Mouse (Mus musculus) left cerebral cortex, postnatal 10 days (tissue): ENCODE results near the gene Kcnj5. TPM values are rescaled to one million over a fixed set of nuclear protein-coding genes. Genes with fewer than 3 reads are reported as not detected.

Experiments used
- DNase-seq, 2 experiments: peaks; one replicate each; pipeline ENCODE4 v3.0.0; 2021 to 2022; ENCODE audit warnings: low spot score in 2 of 2, mixed read lengths in 1 of 2; ENCODE audit errors: extremely low spot score in 1 of 2
- intact Hi-C: fragments of 180-260 bp; cut with DNase I; formaldehyde crosslinking; loops from one replicate; pipeline ENCODE4 v1.15.1; 2025
- total RNA-seq, 2 experiments: library from RNA; stranded (reverse); gene quantifications; 2 replicates each; pipeline ENCODE4 v1.2.3; 2021

The Kcnj5 gene
- total RNA-seq: 1 to 10 TPM; 1.6 to 1.7 TPM

DNA sequence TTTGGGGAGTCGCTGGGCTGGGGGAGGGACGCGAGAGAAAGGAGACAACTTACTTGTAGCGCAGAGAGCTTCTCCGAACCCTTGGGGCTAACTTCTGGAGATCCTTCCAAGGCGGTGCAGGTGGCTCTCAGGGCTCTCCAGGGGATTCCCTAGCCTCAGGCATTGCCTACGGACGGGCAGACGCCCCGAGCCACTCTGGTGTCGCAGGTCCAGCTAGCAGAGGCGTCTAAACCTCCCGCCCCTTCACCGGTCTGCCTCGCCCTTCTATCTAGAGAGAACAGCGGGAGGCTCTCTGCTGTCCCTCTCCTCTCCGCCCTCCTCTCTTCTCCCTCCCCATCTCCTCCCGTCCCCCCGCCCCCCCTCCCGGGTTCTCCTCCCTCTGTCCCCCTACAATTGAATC lies at the start of gene Kcnj5:
Gene Kcnj5, minus strand, starts transcription at position 300 of the 400 bp plus-strand sequence.
- intact Hi-C loops: loop anchor here (10.0 kb wide), 1 partner anchor 399 kb away; no protein-coding TSS in a partner anchor

DNA sequence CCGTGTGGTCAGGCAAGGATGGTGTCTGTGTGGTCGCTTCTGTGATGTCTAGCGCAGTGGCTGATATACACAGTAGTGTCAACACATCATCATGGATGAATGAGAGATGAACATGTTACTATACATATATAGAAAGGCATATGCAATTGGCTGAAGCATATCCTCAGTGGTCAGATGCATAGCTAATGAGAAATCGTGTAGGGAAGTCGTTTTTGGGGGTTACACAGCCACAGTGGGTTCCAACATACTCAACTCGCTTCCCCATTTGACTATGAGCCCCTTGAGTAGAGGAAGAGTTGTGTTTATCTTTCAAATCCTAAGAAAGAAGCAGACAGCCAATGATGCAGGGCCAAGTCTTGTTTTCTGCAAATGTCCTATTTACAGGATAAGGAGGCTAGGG lies 48.6 kb upstream of the Kcnj5 start:
- intact Hi-C loops: no loop called here
- no peak for DNase-seq

More for the DNA sequence above, at the start of gene Kcnj5:
- no peak for DNase-seq

DNA sequence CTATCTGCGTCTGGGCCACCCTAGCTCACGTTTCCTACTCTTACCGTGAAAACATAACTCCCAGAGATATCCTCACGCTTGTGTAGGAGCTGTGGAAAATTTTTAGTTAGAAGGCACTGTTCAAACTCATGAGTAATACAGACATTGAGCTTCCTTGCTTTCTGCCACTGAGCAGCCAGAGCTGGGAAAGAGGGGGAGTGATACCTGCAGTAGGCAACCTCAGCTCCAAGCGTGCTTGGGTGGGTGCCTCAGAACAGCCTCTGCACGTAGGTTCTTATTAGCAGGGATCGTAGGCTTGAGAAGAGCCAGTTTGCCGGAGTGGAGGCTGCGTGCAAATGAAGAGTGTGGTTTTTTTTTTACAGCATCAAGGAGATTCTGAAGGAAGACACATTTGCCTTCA lies 47.6 kb upstream of the Kcnj5 start:
- intact Hi-C loops: no loop called here
- DNase-seq: no peak

DNA sequence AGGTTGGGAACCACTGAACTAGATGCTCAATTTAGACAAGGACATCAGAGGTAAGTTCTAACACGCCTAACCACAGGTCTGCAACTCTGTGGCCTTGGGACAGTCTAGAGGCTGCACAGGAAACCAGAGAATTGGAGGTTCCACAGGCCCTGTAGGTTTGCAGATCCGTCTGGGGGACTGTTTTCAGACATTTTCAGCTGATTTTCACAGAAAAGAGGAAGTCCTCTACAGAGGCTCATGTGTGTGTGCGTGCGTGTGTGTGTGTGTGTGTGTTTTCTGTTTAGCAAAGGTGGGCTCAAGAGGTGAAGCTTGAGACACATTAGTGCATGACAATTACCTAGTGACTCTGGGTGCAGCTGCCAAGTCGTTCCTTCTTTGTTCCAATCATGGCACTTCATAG lies 46.9 kb upstream of the Kcnj5 start:
- intact Hi-C loops: no loop called here
- no peak for DNase-seq

DNA sequence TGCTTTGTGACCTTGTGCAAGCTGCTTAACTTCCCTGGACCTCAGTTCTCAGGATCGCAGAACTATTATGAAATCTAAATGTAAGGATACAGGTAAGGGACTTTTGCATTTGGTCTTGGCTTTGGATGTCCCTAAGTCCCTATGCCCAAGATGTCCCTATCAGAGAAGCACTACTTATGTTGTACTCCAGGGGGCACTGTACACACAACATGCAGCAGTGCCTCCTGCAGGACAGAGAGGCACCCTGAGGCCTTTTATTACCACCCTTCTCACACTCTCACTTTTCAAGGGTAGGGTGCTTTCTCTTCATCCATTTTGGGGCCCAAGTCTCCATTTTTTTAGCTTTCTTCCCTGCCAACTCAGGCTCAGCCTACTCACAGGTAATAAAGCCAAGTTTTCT lies 44.0 kb upstream of the Kcnj5 start:
- no peak for DNase-seq
- intact Hi-C loops: no loop called here

DNA sequence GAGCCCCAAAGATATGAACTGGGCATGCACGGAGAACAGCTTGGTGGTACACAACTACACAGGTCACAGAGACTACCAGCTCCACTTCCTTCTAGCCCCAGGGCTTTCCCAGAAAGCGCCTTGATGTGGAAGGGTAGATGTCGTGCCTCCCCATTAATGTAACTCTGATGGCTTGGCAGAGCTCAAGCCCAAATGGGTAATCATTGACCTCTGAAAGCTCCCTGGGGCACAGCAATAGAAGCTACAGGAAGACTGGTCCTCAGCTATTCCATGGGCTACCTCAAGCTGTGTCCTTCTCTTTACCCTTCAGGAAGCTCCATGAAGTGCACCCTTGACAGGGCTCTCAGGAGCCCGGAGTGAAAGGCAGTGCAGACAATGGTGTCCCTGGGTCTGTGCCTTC lies 40.8 kb upstream of the Kcnj5 start:
- intact Hi-C loops: no loop called here
- DNase-seq: no peak

DNA sequence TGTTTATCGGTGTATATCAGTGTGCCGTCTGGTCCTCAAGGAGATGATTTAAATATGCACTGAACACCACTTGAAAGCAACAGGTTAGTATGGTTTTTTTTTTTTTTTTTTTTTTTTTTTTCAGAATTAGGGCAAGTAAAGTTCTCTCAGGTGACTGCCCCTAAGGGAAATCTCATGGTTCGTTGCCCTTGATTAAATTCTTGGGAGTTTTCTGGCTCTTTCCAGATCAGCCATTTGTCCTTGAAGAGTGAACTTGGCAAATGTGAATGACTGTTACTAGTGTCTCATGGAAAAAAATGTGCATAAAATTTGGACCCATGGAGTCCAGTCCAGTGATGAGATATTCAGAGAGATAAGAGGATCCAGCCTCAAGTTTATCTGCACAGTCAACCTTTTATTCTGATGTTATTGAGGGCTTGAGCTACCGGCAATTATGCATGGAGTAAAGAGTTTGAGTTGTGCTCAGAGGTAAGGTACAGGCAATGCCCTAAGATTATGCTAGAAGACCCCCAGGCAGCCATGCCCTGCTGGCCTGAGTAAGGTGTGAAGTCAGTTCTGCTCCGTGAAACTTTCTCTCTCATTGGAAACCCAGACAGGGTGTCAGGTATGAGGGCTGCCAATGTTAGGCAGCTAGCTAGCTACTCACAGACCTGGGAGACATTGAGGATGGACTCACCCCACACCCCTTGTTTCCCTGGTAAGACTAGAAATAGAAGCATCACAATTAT lies 32.9 kb upstream of the Kcnj5 start:
- DNase-seq: no peak

DNA sequence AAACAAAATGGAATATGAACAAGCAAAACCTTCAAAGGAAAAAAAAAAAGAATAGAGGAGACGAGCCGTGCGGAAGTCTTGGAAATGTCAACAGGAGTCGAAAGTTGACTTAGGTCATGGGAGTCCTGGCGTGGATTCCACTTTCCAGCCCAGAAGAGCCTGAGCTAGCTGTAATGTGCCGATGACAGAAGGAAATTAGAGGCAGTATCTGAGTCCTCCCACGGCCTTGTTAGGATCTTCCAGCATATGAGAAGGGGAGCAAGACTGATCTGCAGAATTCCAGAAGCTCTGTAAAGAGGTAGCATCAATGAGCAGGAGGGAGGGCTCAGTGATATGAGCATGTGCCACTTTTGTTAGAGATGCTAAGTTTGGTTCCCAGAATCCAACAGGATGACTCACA lies 31.9 kb upstream of the Kcnj5 start:
- intact Hi-C loops: no loop called here
- no peak for DNase-seq

More for the DNA sequence above, 32.9 kb upstream of the Kcnj5 start:
- intact Hi-C loops: no loop called here

DNA sequence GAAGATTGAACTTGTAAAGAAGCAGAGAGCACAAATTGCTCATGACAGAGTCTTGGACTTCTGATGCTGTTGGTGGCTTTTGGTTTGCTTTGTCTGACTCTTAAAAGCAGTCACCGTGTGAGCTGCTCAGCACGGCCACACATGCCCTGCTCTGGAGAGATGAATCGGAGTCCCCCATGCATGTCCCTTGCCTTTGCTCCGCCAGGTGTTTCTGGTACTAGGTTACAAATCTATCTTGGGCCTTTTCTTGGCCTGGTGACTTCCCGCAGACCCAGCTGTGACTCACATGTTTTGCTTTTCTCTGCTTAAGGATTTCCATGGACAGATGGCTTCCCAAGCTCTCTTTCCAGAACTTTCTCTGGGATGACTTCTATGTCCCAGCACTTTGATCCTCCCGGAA lies 29.5 kb upstream of the Kcnj5 start:
- intact Hi-C loops: no loop called here
- no peak for DNase-seq

DNA sequence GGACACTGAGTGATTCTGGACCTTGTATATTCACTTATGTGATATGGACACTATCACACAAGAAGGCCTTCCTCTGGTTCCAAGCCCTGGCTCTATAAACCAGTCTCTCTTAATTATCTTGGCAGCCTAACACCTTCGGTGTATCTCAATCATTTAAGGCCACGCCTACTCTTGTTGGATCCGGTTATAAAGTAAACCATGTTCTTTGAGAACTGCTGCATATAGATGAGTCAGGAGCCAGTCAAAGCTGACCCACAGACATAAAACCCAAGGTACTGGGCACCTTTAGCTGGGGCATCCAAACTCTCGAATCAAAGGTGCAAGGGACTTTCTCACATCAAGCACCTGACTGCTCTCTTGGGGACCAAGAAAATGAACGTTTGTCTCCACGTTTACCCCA lies 28.1 kb upstream of the Kcnj5 start, which contains the start of gene Kcnj1:
Gene Kcnj1, plus strand, starts transcription at position 292 of the 400 bp plus-strand sequence.
- intact Hi-C loops: no loop called here
- no peak for DNase-seq

DNA sequence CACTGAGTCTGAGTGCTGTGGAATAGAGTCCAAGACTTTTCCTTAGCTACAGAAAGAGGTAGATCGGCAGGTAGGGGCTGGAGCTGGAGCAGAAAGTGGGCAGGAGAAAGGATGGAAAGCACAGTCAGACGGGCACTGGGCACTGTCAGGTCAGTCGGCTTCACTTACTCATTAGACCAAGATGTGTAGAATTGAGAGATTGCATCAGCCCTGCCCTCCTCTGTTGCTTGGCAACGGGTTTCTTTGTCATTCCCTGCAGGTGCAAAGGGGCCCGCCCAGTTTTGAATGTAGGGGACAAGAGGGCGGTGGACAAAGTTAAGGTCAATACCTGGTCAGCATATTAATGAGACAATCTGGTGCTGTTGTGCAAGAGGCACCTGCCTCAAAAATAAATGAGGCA lies 25.2 kb upstream of the Kcnj5 start:
- intact Hi-C loops: no loop called here
- no peak for DNase-seq

DNA sequence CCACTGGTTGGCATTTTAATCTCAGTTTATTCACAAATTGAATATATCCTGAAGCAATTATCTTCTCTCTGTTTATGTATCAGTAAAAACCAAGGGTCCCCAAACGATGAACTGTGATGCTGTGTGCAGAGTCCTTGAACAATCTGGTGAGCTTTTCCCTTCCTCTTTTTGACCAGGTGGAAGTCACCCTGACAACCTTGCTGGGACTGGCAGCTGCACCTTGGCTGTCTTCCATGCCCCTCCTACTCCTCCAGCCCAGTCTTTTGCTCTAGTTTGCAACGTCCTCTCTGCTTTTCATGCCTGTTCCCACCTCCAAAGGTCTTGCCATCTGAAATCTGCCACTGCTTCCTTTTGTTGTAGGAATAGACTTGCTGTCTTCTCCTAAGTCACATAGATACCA lies 24.7 kb upstream of the Kcnj5 start:
- intact Hi-C loops: no loop called here
- DNase-seq: no peak

DNA sequence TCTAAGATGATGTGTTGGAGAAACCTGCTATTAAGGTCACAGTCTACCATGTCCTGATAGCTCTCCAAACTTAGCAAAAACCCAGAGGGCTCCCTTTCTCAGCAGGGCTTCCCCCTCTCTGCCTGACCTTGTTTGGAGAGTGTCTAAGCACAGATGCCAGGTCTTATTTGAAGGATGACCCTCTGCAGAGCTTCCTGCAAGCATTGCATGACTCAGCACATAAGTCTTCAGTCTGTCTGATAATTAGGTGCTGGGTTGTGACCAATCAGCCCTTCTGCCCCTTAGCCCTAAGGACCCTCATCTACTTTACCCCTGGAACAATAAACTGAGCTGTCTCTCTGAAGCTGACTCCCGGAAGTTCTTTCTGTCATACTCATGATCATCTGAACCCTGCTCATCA lies 16.6 kb upstream of the Kcnj5 start:
- intact Hi-C loops: no loop called here

DNA sequence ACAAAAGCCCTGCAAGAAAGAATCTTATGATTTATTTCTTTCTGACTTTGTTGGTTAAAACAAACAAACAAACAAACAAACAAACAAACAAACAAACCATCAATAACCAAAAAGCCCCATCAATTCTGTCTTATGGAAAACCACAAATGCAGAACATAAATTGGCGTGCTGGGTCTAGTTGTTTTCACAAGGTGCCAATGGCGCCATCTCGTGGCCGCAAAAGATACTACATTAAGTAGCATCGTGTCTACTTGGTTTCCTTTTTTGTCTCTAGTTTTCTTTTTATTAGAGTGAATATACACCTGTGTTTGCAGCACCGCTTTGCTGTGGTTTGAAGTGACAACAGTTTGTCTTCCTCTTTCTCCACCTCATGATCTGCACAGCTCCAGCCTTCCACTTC lies 6.2 kb upstream of the Kcnj5 start:
- peak; percentile 74 to 75 for DNase-seq
- intact Hi-C loops: loop anchor here (2.0 to 10.0 kb wide), 2 partner anchors 80 to 786 kb away; no protein-coding TSS in a partner anchor

More for the DNA sequence above, 16.6 kb upstream of the Kcnj5 start:
- DNase-seq: no peak

DNA sequence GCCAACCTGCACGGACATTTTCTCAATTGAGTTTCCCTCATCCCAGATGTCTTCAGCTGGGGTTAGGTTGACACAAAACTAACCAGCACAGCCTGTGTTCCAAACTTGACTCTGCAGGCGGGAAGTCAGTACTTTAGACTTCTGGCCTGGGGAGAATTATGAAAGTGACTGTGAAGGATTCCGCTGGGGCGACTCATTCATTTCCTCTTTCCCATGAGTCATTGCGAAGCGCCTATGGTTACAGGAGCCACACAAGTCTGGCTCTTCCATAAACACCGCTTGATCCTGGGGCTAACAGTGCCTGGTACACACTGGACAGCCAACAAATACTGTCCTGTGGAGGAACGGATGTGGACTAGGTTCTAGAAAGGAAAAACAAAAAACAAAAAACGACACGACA lies 5.2 kb upstream of the Kcnj5 start:
- no peak for DNase-seq
- intact Hi-C loops: loop anchor here (10.0 kb wide), 1 partner anchor 405 kb away; no protein-coding TSS in a partner anchor

DNA sequence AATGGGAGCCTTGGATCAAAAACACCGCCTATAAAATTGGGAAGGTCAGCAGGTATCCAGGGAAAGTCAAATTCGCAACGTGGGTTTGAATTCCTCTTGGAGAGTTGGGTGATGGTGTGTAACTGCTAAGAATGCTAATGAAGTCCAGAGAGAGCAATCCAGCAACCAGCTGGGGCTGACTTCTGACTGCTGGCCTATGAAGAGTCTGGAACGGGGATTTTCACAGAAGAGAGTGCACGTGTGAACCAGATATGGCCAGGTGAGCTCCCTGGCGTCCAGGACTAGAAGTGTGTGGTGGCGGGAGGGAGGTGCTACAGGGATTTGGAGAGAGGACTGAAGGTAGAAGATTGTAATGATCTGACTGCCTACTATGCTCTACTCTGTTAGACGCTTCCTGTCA lies 3.9 kb upstream of the Kcnj5 start:
- no peak for DNase-seq
- intact Hi-C loops: loop anchor here (10.0 kb wide), 1 partner anchor 403 kb away; no protein-coding TSS in a partner anchor

DNA sequence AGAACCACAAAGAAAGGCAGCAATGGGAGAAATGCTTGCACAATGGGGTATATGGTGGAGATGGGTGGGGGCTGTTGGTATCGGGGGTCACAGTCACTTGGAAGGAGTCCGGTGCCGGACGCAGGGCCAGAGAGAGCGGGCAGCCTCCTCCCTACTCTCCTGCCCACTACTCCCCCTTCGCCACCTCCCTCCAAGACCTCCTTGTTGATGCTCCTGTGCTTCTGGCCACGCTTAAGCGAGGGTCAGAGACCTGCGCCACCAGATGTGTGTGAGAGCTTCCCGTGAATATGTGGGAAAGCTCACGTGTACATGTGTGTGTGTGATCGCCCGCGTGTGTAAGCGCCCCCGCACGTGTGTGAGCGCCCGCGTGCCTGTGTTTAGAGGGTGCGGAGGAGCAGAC lies 339 bp upstream of the Kcnj5 start:
- intact Hi-C loops: loop anchor here (10.0 kb wide), 1 partner anchor 400 kb away; no protein-coding TSS in a partner anchor
- peak in 1 of 2 experiments; percentile 32 for DNase-seq

DNA sequence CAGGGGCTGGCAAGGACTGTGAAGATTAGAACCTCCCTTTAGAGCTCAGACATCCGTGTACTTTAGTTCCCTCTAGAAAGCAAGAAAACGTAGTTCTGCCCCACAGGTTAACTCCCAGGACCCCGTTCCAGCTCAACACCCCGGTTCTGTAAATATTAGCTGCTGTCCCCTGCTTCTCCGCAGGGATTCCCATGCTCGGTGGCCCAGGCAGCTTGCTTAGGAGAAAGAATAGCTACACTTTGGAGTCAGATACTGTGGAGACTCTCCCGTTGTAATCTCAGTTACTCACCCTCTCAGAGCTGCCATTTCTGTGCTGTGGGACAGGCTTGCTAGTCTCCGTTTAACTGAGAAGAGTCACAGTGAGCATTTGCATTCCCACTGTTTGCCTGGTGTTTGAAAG lies 1.2 kb downstream of the Kcnj5 start:
- DNase-seq: no peak
- intact Hi-C loops: loop anchor here (10.0 kb wide), 1 partner anchor 398 kb away; no protein-coding TSS in a partner anchor

DNA sequence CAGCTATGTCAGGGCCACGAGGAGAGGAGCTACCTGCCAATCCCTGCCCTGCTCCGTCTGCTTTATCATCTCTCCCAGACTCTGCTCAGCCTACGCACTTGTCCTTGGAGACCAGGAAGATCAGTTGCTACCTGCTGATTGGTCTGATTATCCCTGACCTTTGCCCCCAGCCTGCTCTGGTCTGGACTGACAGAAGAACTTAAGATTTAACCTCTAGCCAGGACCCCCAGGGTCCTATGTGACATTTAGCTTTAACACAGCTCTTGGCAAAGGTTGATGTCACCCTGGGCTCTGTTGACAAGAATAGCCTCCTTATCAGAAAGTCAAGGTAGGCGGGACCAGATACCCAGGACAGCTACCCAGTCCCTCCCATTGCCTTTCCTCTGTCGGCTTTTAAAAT lies 3.3 kb downstream of the Kcnj5 start:
- DNase-seq: no peak
- intact Hi-C loops: loop anchor here (10.0 kb wide), 1 partner anchor 396 kb away; no protein-coding TSS in a partner anchor

DNA sequence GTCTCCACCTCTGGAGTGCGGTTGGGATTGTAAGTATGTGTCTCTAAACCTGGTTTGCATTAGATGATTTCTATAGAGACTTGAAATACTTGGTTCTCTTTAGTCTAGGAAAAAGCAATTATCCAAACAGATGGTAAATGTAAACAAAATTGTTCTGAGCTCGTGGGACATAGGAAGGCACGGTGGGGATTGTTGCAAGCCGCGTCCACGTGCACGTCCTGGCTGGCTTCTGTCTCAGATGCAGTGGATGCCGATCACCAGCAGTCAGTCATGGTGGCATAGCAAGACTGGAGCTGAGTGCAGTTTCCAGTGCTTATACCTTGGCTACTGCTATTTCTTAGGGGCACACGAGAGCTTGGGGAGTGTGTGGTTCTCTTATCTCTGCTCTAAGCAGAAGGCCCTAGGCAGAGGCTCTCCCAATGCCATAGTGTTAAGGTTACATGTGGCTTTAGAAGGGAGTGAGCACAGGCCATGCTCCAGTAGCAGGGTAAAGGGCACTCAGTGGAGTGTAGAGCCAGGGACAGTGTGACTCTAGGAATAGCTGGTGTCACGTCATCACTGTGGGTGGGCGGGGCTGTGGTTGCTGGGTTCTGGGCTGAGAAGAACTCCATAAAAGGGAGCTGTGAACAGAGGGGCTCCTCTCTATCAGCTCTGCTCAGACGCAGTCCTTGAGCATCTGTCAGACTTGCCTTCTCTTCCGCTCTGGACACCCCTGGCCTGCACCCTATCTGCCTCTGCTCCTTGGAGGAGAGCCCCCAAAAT lies 8.6 kb downstream of the Kcnj5 start:
- peak in 1 of 2 experiments; percentile 29 for DNase-seq
- intact Hi-C loops: no loop called here
